Mouse (Mus musculus) c-Kit-negative CD71-positive TER-119-positive erythroid progenitor cells, embryonic 14.5 days (primary cell): ENCODE data around the gene Rassf3.
A peak's percentile ranks its signal among the peaks of the same experiment; 100 is the strongest.

Experiments
- DNase-seq: peaks from one replicate; pipeline ENCODE4 v3.0.0-alpha.2; 2013; ENCODE audit warnings: low read depth, low spot score

Gene Rassf3

DNA sequence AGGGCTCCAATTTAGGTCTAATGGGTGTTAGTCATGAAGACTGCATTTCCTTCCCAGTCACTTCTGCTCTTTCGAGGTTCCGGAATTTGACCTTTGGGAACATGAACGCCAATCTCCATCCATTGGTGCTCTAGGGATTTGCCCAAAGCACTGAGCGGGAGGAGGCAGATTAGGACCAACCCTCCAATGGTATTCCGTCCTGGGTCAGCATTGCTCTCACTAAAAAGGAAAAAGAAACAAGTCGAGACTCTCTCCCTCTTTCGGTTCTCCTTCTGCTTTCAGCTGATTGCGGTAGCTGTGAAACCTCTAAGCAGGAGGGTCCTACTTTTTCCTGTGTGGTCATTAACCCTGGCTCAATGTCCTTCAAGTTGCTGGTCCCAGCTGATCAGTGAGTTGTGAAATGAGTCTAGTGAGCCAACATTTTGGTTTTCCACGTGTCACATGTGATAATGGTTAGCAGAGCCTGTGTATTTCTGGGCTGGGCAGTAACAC is 110.3 kb downstream of the Rassf3 start:
- DNase-seq: no peak

GRCm38 (mm10) chr10:121364801-121365564 is 111.2 kb downstream of the Rassf3 start, which contains the start of gene Gns:
Gene Gns (plus strand): TSS chr10:121365090.
- DNase-seq: peak; percentile 66

DNA sequence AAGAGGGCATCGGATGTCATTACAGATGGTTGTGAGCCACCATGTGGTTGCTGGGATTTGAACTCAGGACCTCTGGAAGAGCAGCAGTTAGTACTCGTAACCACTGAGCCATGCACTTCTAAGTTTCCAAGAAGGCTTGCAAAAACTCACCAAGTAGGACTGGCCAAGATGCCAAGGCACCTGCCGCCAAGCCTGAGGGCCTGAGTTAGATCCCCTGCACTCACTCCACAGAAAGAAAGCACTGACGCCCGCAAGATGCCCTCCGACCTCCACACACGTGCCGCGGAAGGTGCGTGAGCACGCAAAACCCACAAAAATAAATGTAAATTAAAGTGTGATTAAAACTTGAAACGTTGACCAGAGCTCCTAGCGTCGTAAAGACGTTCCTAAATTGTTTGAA is 111.8 kb downstream of the Rassf3 start:
- no peak for DNase-seq

GRCm38 (mm10) chr10:121363201-121363600 is 112.9 kb downstream of the Rassf3 start:
- no peak for DNase-seq

DNA sequence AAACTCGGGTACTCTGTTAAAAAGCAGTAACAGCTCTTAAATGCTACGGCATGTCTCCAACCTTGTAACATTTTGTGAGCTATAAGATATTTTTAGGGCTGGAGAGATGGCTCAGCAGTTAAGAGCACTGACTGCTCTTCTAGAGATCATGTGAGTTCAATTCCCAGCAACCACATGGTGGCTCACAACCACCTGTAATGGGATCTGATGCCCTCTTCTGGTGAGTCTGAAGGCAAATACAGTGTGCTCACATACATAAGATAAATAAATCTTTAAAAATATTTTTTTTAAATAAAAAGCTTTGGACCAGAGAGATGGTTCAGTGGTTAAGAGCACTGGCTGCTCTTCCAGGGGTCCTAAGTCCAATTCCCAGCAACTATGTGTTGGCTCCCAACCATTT is 115.8 kb downstream of the Rassf3 start:
- DNase-seq: no peak
